Mouse (Mus musculus) effector memory CD4-positive, alpha-beta T cell, adult 7 months (primary cell): ENCODE measurements around the gene Fmo9. TPM values are rescaled to one million over a fixed set of nuclear protein-coding genes. Genes with fewer than 3 reads are reported as not detected.

Source experiments
- polyA plus RNA-seq: library from polyadenylated mRNA; unstranded; fragments of 100-300 nt; shearing (Covaris generic); gene quantifications from one replicate; pipeline ENCODE4 v1.2.1, GENCODE M21; 2017

Gene Fmo9
- polyA plus RNA-seq: 0.16 TPM

DNA sequence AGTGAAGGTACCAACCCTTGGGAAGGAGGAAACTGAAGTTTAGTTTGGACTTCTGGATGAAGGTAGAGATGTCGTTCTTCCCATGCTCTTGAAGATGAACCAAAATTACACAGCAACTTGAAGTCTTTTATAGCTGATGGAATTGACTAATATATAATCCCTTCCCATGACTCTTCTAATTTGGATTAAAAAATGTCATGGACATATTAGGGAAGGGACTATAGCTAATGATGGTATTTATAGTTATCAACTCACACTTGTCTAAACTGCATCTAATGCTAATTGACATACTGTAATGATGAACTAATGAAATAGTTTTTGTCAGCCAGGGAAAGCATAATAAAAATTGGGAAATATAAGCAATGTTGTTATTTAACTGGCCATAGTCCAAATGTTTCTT, at the start of gene Fmo9:
Gene Fmo9 (minus strand): TSS at position 101 of the 400 bp plus-strand sequence.

DNA sequence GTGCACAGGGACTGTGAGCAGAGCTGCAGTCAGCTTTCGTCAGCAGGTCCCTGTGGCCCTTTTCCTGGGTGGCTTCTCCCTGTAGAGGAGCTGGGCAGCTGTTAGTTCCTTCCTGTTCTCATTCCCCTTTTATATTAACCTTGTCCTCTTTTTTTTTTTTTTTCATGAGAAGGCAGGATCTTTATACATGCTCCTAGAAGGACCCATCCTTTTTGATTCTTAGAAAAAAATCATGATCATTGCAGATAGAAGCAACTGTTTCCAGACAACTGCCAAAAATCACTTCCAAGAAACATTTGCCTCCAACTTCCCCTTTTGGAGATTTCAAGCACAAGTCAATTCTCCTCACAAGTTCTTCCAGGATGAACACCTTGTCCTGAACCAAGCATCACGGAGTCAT, 34.1 kb downstream of the Fmo9 start, which contains the start of gene Gm4847:
Gene Gm4847 (minus strand): TSS at position 101 of the 400 bp plus-strand sequence.

Other genes with a start within 250 kb of the Fmo9 start
- gene Gm4846, start 184.3 kb downstream of the Fmo9 start, polyA plus RNA-seq: not detected
- not detected for gene Gm4847, start 34.2 kb downstream of the Fmo9 start, polyA plus RNA-seq